Mouse (Mus musculus) G1E-ER4 (cell line): ENCODE measurements around the gene Tex101. TPM values are rescaled to one million over a fixed set of nuclear protein-coding genes. Genes with fewer than 3 reads are reported as not detected.

Experiments used
- GATA1 ChIP-seq: IDR thresholded peaks from one replicate; pipeline ENCODE4 v1.8.0; 2012; ENCODE audit warnings: low read length, inconsistent platforms
- polyA plus RNA-seq: library from polyadenylated mRNA; stranded (reverse); fragments of >175 nt; gene quantifications from 2 replicates; pipeline ENCODE4 v1.2.3, GENCODE M21; 2012

The Tex101 gene
- polyA plus RNA-seq, 1 experiment = not detected

GRCm38 (mm10) chr7:24636264-24636663, 40.2 kb downstream of the Tex101 start, which contains the start of gene Lypd3:
Lypd3 (plus strand) TSS chr7:24636550.
- no peak for TF ChIP-seq GATA1

DNA sequence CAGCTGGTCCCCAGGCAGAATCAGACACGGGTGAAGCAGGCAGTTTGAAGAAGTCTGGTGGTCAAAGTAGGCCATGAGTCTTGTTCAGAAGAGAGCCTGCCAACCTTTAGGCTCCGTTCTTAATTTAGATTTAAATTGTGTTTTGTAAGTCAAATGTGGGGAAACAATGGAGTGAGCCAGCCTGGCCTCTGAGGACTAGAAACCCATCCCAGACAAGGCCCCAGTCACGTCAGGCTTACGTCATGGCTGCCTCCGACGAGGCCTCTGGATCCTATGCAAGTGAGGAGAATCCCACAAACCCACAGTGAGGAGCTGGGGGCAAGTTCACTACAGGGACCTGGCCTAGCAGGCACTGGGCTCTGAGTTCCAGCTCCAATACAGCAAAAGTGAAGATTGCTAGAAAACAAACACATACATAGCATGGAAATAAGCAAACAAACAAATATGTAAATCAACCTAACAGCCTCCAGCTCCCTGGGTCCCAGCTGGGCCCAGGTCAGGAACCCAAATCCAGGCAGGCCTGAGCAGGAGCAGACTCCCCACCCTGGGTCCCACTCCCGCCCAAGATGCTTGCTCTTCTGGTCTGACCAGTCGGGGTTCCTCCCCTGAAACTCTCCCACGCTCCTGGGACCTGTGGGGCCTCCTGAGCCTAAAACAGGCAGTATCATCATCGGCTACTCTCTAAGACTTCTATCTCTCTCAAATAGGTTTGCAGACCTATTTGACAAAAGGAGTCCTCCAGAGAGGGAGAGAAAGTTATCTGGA, 46.2 kb downstream of the Tex101 start:
- TF ChIP-seq GATA1 = no peak

DNA sequence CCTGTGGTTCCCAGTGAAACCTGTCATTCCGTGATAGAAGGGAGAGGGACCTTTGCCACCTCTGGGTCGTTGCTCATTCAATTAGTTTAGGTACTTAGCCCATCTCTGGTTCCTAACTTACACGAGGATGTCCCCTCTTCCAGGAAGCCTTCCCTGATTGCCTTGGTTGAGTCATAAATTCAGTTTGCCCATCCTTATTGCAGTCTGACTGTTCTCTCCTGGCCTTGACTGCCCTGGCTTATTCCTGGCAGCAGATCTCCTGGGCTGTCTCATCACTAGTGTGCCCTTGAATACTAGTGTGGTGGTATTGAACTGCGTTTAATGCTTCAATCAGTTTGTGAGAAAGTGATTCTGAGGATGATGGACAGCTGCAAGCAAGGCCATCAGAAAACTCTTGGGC, 46.8 kb downstream of the Tex101 start:
- no peak for TF ChIP-seq GATA1

- TF ChIP-seq GATA1 = no peak
Measured at GRCm38 (mm10) chr7:24628685-24629610, 47.5 kb downstream of the Tex101 start.

GRCm38 (mm10) chr7:24622967-24623366, 53.5 kb downstream of the Tex101 start:
- no peak for TF ChIP-seq GATA1

GRCm38 (mm10) chr7:24621193-24621592, 55.3 kb downstream of the Tex101 start:
- TF ChIP-seq GATA1 = no peak

GRCm38 (mm10) chr7:24619671-24620397, 56.6 kb downstream of the Tex101 start:
- TF ChIP-seq GATA1 = no peak

Other genes starting within 250 kb of the Tex101 start
- 0.06 and 0.15 TPM in 2 replicates for gene Irgc1, start 224.4 kb downstream of the Tex101 start, polyA plus RNA-seq
- gene Plaur, start 214.2 kb downstream of the Tex101 start, polyA plus RNA-seq = not detected in 2 replicates
- 0.05 and 0.08 TPM in 2 replicates for gene Cadm4, start 194.7 kb downstream of the Tex101 start, polyA plus RNA-seq
- gene Zfp428, start 169.7 kb downstream of the Tex101 start, polyA plus RNA-seq = 96.8 and 126 TPM in 2 replicates
- gene AC161166.1, start 164.2 kb downstream of the Tex101 start, polyA plus RNA-seq = not detected in 2 replicates
- gene Irgq, start 146.0 kb downstream of the Tex101 start, polyA plus RNA-seq = 9.6 and 12.1 TPM in 2 replicates
- gene Pinlyp, start 130.6 kb downstream of the Tex101 start, polyA plus RNA-seq = not detected in 2 replicates
- gene Xrcc1, start 130.4 kb downstream of the Tex101 start, polyA plus RNA-seq = 330 and 397 TPM in 2 replicates
- gene Ethe1, start 89.1 kb downstream of the Tex101 start, polyA plus RNA-seq = 14.2 and 16.1 TPM in 2 replicates
- gene Zfp575, start 89.0 kb downstream of the Tex101 start, polyA plus RNA-seq = not detected in 2 replicates
- 2.3 and 3.3 TPM in 2 replicates for gene Phldb3, start 65.9 kb downstream of the Tex101 start, polyA plus RNA-seq
- not detected in 2 replicates for gene Lypd3, start 40.1 kb downstream of the Tex101 start, polyA plus RNA-seq
- gene BC049730, start 32.6 kb upstream of the Tex101 start, polyA plus RNA-seq = not detected in 2 replicates
- gene Gm4763, start 50.2 kb upstream of the Tex101 start, polyA plus RNA-seq = not detected in 2 replicates
- 0.04 and 0.10 TPM in 2 replicates for gene Cd177, start 83.6 kb upstream of the Tex101 start, polyA plus RNA-seq
- not detected in 2 replicates for gene Ceacam10, start 100.5 kb upstream of the Tex101 start, polyA plus RNA-seq
- gene Gm9844, start 185.5 kb upstream of the Tex101 start, polyA plus RNA-seq = 0.15 and 0.21 TPM in 2 replicates
- not detected in 2 replicates for gene Lypd4, start 193.3 kb upstream of the Tex101 start, polyA plus RNA-seq
- not detected in 2 replicates for gene Dmrtc2, start 193.4 kb upstream of the Tex101 start, polyA plus RNA-seq
- 4,389 and 5,872 TPM in 2 replicates for gene Rps19, start 207.7 kb upstream of the Tex101 start, polyA plus RNA-seq
- gene Cd79a, start 220.7 kb upstream of the Tex101 start, polyA plus RNA-seq = 0.04 and 0.05 TPM in 2 replicates
- 464 and 499 TPM in 2 replicates for gene Arhgef1, start 226.2 kb upstream of the Tex101 start, polyA plus RNA-seq